Mouse (Mus musculus): Measurements from ENCODE around the gene Bmp7. TPM values are rescaled to one million over a fixed set of nuclear protein-coding genes. Genes with fewer than 3 reads are reported as not detected.

Gene Bmp7
- polyA plus RNA-seq, 1 experiment from 2014 or later, result 13.2 TPM

Small RNA genes within 50 kb of the gene (microRNA-seq; reads per million reads assigned to microRNA genes)
- gene Gm22773, result not detected

Other genes starting within 250 kb of the Bmp7 start
- gene Spo11, start 37.4 kb upstream of the Bmp7 start, polyA plus RNA-seq (2014; fragmentation: Nextera tagmentation; extraction: Ambion mirVana), result 0.68 TPM in 1 of 2 replicates, not detected in the other
- gene Rae1, start 59.8 kb upstream of the Bmp7 start, polyA plus RNA-seq (2014; fragmentation: Nextera tagmentation; extraction: Ambion mirVana), result 115 and 127 TPM in 2 replicates
- gene Rbm38, start 80.2 kb upstream of the Bmp7 start, polyA plus RNA-seq (2014; fragmentation: Nextera tagmentation; extraction: Ambion mirVana), result 17.1 and 18.8 TPM in 2 replicates
- gene Ctcfl, start 179.2 kb upstream of the Bmp7 start, polyA plus RNA-seq (2014; fragmentation: Nextera tagmentation; extraction: Ambion mirVana), result not detected in 2 replicates
- gene Pck1, start 212.7 kb upstream of the Bmp7 start, polyA plus RNA-seq (2014; fragmentation: Nextera tagmentation; extraction: Ambion mirVana), result not detected in 2 replicates

Measured in midbrain, embryonic 14.5 days (tissue).